Mouse (Mus musculus) right cerebral cortex, adult 18-20 months (tissue): ENCODE data around the gene Mctp2.
A peak's percentile ranks its signal among the peaks of the same experiment; 100 is the strongest.
"Not testable (repeated sequence)": the region's sequence is repeated elsewhere in the genome, so short reads cannot be mapped to it uniquely, and the experiment has no call there.

ENCODE experiments used
- DNase-seq: peaks from one replicate; pipeline ENCODE4 v3.0.0; 2022; ENCODE audit warnings: mixed read lengths

The Mctp2 gene

GRCm38 (mm10) chr7:72269994-72270393 lies 36.4 kb downstream of the Mctp2 start:
- no peak for DNase-seq

GRCm38 (mm10) chr7:72260766-72261655 lies 45.4 kb downstream of the Mctp2 start:
- DNase-seq, result no peak

GRCm38 (mm10) chr7:72259045-72259444 lies 47.4 kb downstream of the Mctp2 start:
- no peak for DNase-seq

GRCm38 (mm10) chr7:72250326-72250725 lies 56.1 kb downstream of the Mctp2 start:
- not testable (repeated sequence) for DNase-seq

- DNase-seq, result no peak
These were observed 65.1 kb downstream of the Mctp2 start for GRCm38 (mm10) chr7:72241269-72241668.

GRCm38 (mm10) chr7:72239782-72240493 lies 66.5 kb downstream of the Mctp2 start:
- DNase-seq, result peak; percentile 26

GRCm38 (mm10) chr7:72238575-72238974 lies 67.8 kb downstream of the Mctp2 start:
- peak; percentile 72 for DNase-seq

- no peak for DNase-seq
These were observed 71.9 kb downstream of the Mctp2 start for GRCm38 (mm10) chr7:72234433-72234998.

GRCm38 (mm10) chr7:72231182-72231877 lies 75.1 kb downstream of the Mctp2 start:
- no peak for DNase-seq

- no peak for DNase-seq
These were observed 76.5 kb downstream of the Mctp2 start for GRCm38 (mm10) chr7:72229925-72230324.

GRCm38 (mm10) chr7:72223558-72223957 lies 82.8 kb downstream of the Mctp2 start:
- no peak for DNase-seq

GRCm38 (mm10) chr7:72222532-72222931 lies 83.9 kb downstream of the Mctp2 start:
- DNase-seq, result no peak

- DNase-seq, result no peak
These were observed 88.4 kb downstream of the Mctp2 start for GRCm38 (mm10) chr7:72218048-72218447.

GRCm38 (mm10) chr7:72215563-72216215 lies 90.7 kb downstream of the Mctp2 start:
- DNase-seq, result no peak

GRCm38 (mm10) chr7:72210201-72210600 lies 96.2 kb downstream of the Mctp2 start:
- DNase-seq, result no peak

GRCm38 (mm10) chr7:72209296-72209695 lies 97.1 kb downstream of the Mctp2 start:
- DNase-seq, result no peak

GRCm38 (mm10) chr7:72206841-72207240 lies 99.6 kb downstream of the Mctp2 start:
- peak; percentile 8 for DNase-seq

GRCm38 (mm10) chr7:72195709-72196108 lies 110.7 kb downstream of the Mctp2 start:
- DNase-seq, result no peak

GRCm38 (mm10) chr7:72193304-72193703 lies 113.1 kb downstream of the Mctp2 start:
- no peak for DNase-seq

GRCm38 (mm10) chr7:72181651-72182050 lies 124.8 kb downstream of the Mctp2 start:
- DNase-seq, result no peak

GRCm38 (mm10) chr7:72169320-72169719 lies 137.1 kb downstream of the Mctp2 start:
- no peak for DNase-seq
